Mouse (Mus musculus) stomach, embryonic 16.5 days (tissue): ENCODE data around the gene Setx. TPM values are rescaled to one million over a fixed set of nuclear protein-coding genes. Genes with fewer than 3 reads are reported as not detected.

Source experiments
- ATAC-seq: fragments of 200-750 bp; cut with Nextera tagmentation; 2 replicates; pipeline ENCODE4 v1.8.0; 2017; ENCODE audit warnings: moderate number of reproducible peaks, moderate TSS enrichment; ENCODE audit not compliant: insufficient read depth, low FRiP score
- H3K27ac ChIP-seq: fragments of 300-500 bp; sonication (generic); 2 replicates; pipeline ENCODE4 v1.5.1; 2014; ENCODE audit warnings: low read length
- H3K27me3 ChIP-seq: fragments of 300-500 bp; sonication (generic); 2 replicates; pipeline ENCODE4 v1.6.1; 2014; ENCODE audit warnings: low read length, control low read depth, mixed read lengths; ENCODE audit not compliant: control insufficient read depth, insufficient read depth
- H3K36me3 ChIP-seq: fragments of 300-500 bp; sonication (generic); 2 replicates; pipeline ENCODE4 v1.6.1; 2014; ENCODE audit warnings: low read length; ENCODE audit not compliant: control insufficient read depth, insufficient read depth
- H3K4me1 ChIP-seq: fragments of 300-500 bp; sonication (generic); 2 replicates; pipeline ENCODE4 v1.6.1; 2014; ENCODE audit warnings: low read length, control low read depth, mixed read lengths; ENCODE audit not compliant: control insufficient read depth, insufficient read depth
- H3K4me2 ChIP-seq: fragments of 300-500 bp; sonication (generic); 2 replicates; pipeline ENCODE4 v1.6.1; 2014; ENCODE audit warnings: low read depth, low read length, mixed read lengths
- H3K4me3 ChIP-seq: fragments of 300-500 bp; sonication (generic); replicated peaks from 2 replicates; pipeline ENCODE4 v1.5.1; 2014; ENCODE audit warnings: mild to moderate bottlenecking, low read length
- H3K9ac ChIP-seq: fragments of 300-500 bp; sonication (generic); 2 replicates; pipeline ENCODE4 v1.6.1; 2014; ENCODE audit warnings: low read length
- H3K9me3 ChIP-seq: fragments of 300-500 bp; sonication (generic); replicated peaks from 2 replicates; pipeline ENCODE4 v1.6.1; 2016; ENCODE audit warnings: low read length, control low read depth; ENCODE audit not compliant: control insufficient read depth
- WGBS: fragments of 180-500 bp; shearing (Covaris S2); extraction: QIAGEN DNeasy Blood & Tissue Kit; methylation state at CpG from one replicate; pipeline ENCODE4 v1.1.7; 2014; 5-methylcytosine and 5-hydroxymethylcytosine counted together
- polyA plus RNA-seq: library from polyadenylated mRNA; unstranded; fragments of >200 nt; fragmentation: Nextera tagmentation; extraction: Ambion mirVana; gene quantifications from 2 replicates; pipeline ENCODE4 v1.2.1, GENCODE M21; 2015

Setx gene
- polyA plus RNA-seq, 1 experiment from 2014 or later: 8.1 TPM

- no peaks in the 10 kb centered on the region for H3K36me3 ChIP-seq
- H3K9ac ChIP-seq: no peak overlapping the region
- H3K9me3 ChIP-seq: no peaks in the 10 kb centered on the region
- H3K27ac ChIP-seq: no peak overlapping the region
- H3K4me3 ChIP-seq: no peak overlapping the region
- 67% methylated on average over 4 of the region's 4 CpGs for WGBS
- H3K27me3 ChIP-seq: no peaks in the 10 kb centered on the region
- H3K4me1 ChIP-seq: no peaks in the 10 kb centered on the region
- ATAC-seq: no peak
- no peak overlapping the region for H3K4me2 ChIP-seq
These were observed 102.7 kb downstream of the Setx start for GRCm38 (mm10) chr2:29226671-29227070.

- H3K9me3 ChIP-seq: no peaks in the 10 kb centered on the region
- H3K4me1 ChIP-seq: no peaks in the 10 kb centered on the region
- H3K27ac ChIP-seq: no peak overlapping the region
- WGBS: 62% methylated on average over 9 of the region's 9 CpGs
- H3K9ac ChIP-seq: no peak overlapping the region
- H3K36me3 ChIP-seq: no peaks in the 10 kb centered on the region
- H3K27me3 ChIP-seq: no peaks in the 10 kb centered on the region
- no peak overlapping the region for H3K4me3 ChIP-seq
- no peak overlapping the region for H3K4me2 ChIP-seq
- ATAC-seq: no peak
These were observed 106.3 kb downstream of the Setx start for GRCm38 (mm10) chr2:29230191-29230835.

Other genes starting within 250 kb of the Setx start
- gene Barhl1, start 207.5 kb upstream of the Setx start, polyA plus RNA-seq: not detected in 2 replicates
- gene Cfap77, start 69.1 kb upstream of the Setx start, polyA plus RNA-seq: 0.29 and 0.62 TPM in 2 replicates
- gene Ttf1, start 63.9 kb upstream of the Setx start, polyA plus RNA-seq: 10.0 and 10.4 TPM in 2 replicates
- gene Ntng2, start 128.8 kb downstream of the Setx start, polyA plus RNA-seq: 0.40 and 0.45 TPM in 2 replicates
- gene Med27, start 222.6 kb downstream of the Setx start, polyA plus RNA-seq: 35.8 and 37.0 TPM in 2 replicates